Mouse (Mus musculus) forebrain, embryonic 12.5 days (tissue): Measurements from ENCODE around the gene Slc30a9. TPM values are rescaled to one million over a fixed set of nuclear protein-coding genes. Genes with fewer than 3 reads are reported as not detected.

Experiments used
- ATAC-seq: fragments of 200-750 bp; cut with Nextera tagmentation; 2 replicates; pipeline ENCODE4 v1.8.0; 2017; ENCODE audit warnings: moderate TSS enrichment; ENCODE audit not compliant: low FRiP score
- H3K27ac ChIP-seq: fragments of 300-500 bp; sonication (generic); 2 replicates; pipeline ENCODE4 v1.5.1; 2016; ENCODE audit warnings: mild to moderate bottlenecking
- H3K27me3 ChIP-seq: fragments of 300-500 bp; sonication (generic); 2 replicates; pipeline ENCODE4 v1.6.1; 2016; ENCODE audit warnings: mild to moderate bottlenecking
- H3K36me3 ChIP-seq: fragments of 300-500 bp; sonication (generic); replicated peaks from 2 replicates; pipeline ENCODE4 v1.6.1; 2016; ENCODE audit warnings: mild to moderate bottlenecking
- H3K4me1 ChIP-seq: fragments of 300-500 bp; sonication (generic); 2 replicates; pipeline ENCODE4 v1.6.1; 2016
- H3K4me2 ChIP-seq: fragments of 300-500 bp; sonication (generic); 2 replicates; pipeline ENCODE4 v1.6.1; 2016; ENCODE audit warnings: mild to moderate bottlenecking, moderate library complexity
- H3K4me3 ChIP-seq: fragments of 300-500 bp; sonication (generic); replicated peaks from 2 replicates; pipeline ENCODE4 v1.5.1; 2016; ENCODE audit warnings: mild to moderate bottlenecking
- H3K9ac ChIP-seq: fragments of 300-500 bp; sonication (generic); 2 replicates; pipeline ENCODE4 v1.6.1; 2016; ENCODE audit warnings: mild to moderate bottlenecking
- H3K9me3 ChIP-seq: fragments of 300-500 bp; sonication (generic); 2 replicates; pipeline ENCODE4 v1.6.1; 2016
- WGBS: fragments of 180-500 bp; shearing (Covaris S2); methylation state at CpG from one replicate; pipeline ENCODE4 v1.1.7; 2016; 5-methylcytosine and 5-hydroxymethylcytosine counted together
- polyA plus RNA-seq: library from polyadenylated mRNA; unstranded; fragments of >200 nt; fragmentation: Nextera tagmentation; extraction: Ambion mirVana; gene quantifications from 2 replicates; pipeline ENCODE4 v1.2.1, GENCODE M21; 2016

Slc30a9 gene
- 130 and 135 TPM in 2 replicates for polyA plus RNA-seq

- H3K4me2 ChIP-seq: peak within 1 kb of the TSS; percentile 73
- ATAC-seq: peak; percentile 98
- H3K9ac ChIP-seq: peak within 1 kb of the TSS; percentile 92
- peak within 1 kb of the TSS; percentile 96 for H3K4me3 ChIP-seq
- H3K27ac ChIP-seq: peak within 1 kb of the TSS; percentile 67
- H3K9me3 ChIP-seq: no peaks in the 10 kb centered on the region
- peaks cover 9% of the 10 kb centered on the region; the same call in 1 of the 2 replicates for H3K36me3 ChIP-seq
- H3K27me3 ChIP-seq: no peaks in the 10 kb centered on the region
- H3K4me1 ChIP-seq: peaks cover 13% of the 10 kb centered on the region
- WGBS: under 1% methylated on average over 83 of the region's 83 CpGs
Observed at GRCm38 (mm10) chr5:67306698-67307521, at the start of gene Slc30a9. Slc30a9 (plus strand) TSS chr5:67306955.

- Histone ChIP-seq H3K4me2 (no peak overlapping the region), H3K27ac (no peak overlapping the region), H3K4me1 (peaks cover 17% of the 10 kb centered on the region), H3K9me3 (no peaks in the 10 kb centered on the region), H3K4me3 (no peak overlapping the region), H3K36me3 (peaks cover 2% of the 10 kb centered on the region; the same call in 1 of the 2 replicates), H3K9ac (no peak overlapping the region), H3K27me3 (no peaks in the 10 kb centered on the region)
- WGBS: 87% methylated on average over 9 of the region's 9 CpGs
- ATAC-seq: no peak
Observed at GRCm38 (mm10) chr5:67258473-67258872, 48.3 kb upstream of the Slc30a9 start.

- Histone ChIP-seq H3K27ac (0 out of 2 replicates have a peak overlapping the region, but pooled peaks have one; percentile 9), H3K27me3 (no peaks in the 10 kb centered on the region), H3K4me1 (peaks cover 17% of the 10 kb centered on the region), H3K4me3 (peak overlapping the region; percentile 89), H3K9ac (peak overlapping the region; percentile 81; the same call in 1 of the 2 replicates), H3K36me3 (peaks cover 17% of the 10 kb centered on the region), H3K9me3 (no peaks in the 10 kb centered on the region), H3K4me2 (peak overlapping the region; percentile 77)
- WGBS: 0% methylated on average over 9 of the region's 9 CpGs
- ATAC-seq: no peak
Observed at GRCm38 (mm10) chr5:67260159-67260530, 46.6 kb upstream of the Slc30a9 start.

GRCm38 (mm10) chr5:67260531-67261371, 46.0 kb upstream of the Slc30a9 start, which contains the start of gene Tmem33:
Tmem33 (plus strand) TSS chr5:67260565.
- Histone ChIP-seq H3K4me1 (peaks cover 17% of the 10 kb centered on the region), H3K36me3 (peaks cover 23% of the 10 kb centered on the region), H3K9ac (peak within 1 kb of the TSS; percentile 81), H3K27me3 (no peaks in the 10 kb centered on the region), H3K4me2 (peak within 1 kb of the TSS; percentile 77), H3K9me3 (no peaks in the 10 kb centered on the region), H3K27ac (peak within 1 kb of the TSS; percentile 91), H3K4me3 (peak within 1 kb of the TSS; percentile 89)
- WGBS: under 1% methylated on average over 67 of the region's 67 CpGs
- peak; percentile 91 for ATAC-seq

- no peak for ATAC-seq
- H3K4me2 ChIP-seq: no peak overlapping the region
- H3K36me3 ChIP-seq: peaks cover 42% of the 10 kb centered on the region
- no peaks in the 10 kb centered on the region for H3K27me3 ChIP-seq
- H3K9me3 ChIP-seq: no peaks in the 10 kb centered on the region
- H3K27ac ChIP-seq: no peak overlapping the region
- H3K9ac ChIP-seq: no peak overlapping the region
- H3K4me3 ChIP-seq: no peak overlapping the region
- 93% methylated on average over 7 of the region's 7 CpGs for WGBS
- H3K4me1 ChIP-seq: peaks cover 17% of the 10 kb centered on the region
Observed at GRCm38 (mm10) chr5:67262964-67263363, 43.8 kb upstream of the Slc30a9 start.

GRCm38 (mm10) chr5:67266106-67266505, 40.6 kb upstream of the Slc30a9 start:
- no peaks in the 10 kb centered on the region for H3K27me3 ChIP-seq
- no peak overlapping the region for H3K27ac ChIP-seq
- H3K4me1 ChIP-seq: peaks cover 12% of the 10 kb centered on the region
- no peak for ATAC-seq
- no peaks in the 10 kb centered on the region for H3K9me3 ChIP-seq
- 94% methylated on average over 1 of the region's 1 CpGs for WGBS
- H3K4me3 ChIP-seq: no peak overlapping the region
- no peak overlapping the region for H3K9ac ChIP-seq
- H3K4me2 ChIP-seq: no peak overlapping the region
- H3K36me3 ChIP-seq: peaks cover 58% of the 10 kb centered on the region

GRCm38 (mm10) chr5:67269309-67269708, 37.4 kb upstream of the Slc30a9 start:
- H3K4me1 ChIP-seq: no peaks in the 10 kb centered on the region
- no peak for ATAC-seq
- no peak overlapping the region for H3K27ac ChIP-seq
- no peaks in the 10 kb centered on the region for H3K9me3 ChIP-seq
- H3K36me3 ChIP-seq: peaks cover 48% of the 10 kb centered on the region
- H3K27me3 ChIP-seq: no peaks in the 10 kb centered on the region
- no peak overlapping the region for H3K4me2 ChIP-seq
- no peak overlapping the region for H3K4me3 ChIP-seq
- H3K9ac ChIP-seq: no peak overlapping the region
- WGBS: 94% methylated on average over 8 of the region's 8 CpGs

GRCm38 (mm10) chr5:67279407-67279806, 27.3 kb upstream of the Slc30a9 start:
- Histone ChIP-seq H3K9me3 (no peaks in the 10 kb centered on the region), H3K36me3 (peaks cover 32% of the 10 kb centered on the region), H3K9ac (no peak overlapping the region), H3K27ac (no peak overlapping the region), H3K27me3 (no peaks in the 10 kb centered on the region), H3K4me1 (no peaks in the 10 kb centered on the region), H3K4me3 (no peak overlapping the region), H3K4me2 (no peak overlapping the region)
- ATAC-seq: no peak
- WGBS: 97% methylated on average over 9 of the region's 9 CpGs

GRCm38 (mm10) chr5:67279840-67280239, 26.9 kb upstream of the Slc30a9 start:
- no peaks in the 10 kb centered on the region for H3K9me3 ChIP-seq
- H3K27me3 ChIP-seq: no peaks in the 10 kb centered on the region
- WGBS: 97% methylated on average over 4 of the region's 4 CpGs
- no peak overlapping the region for H3K27ac ChIP-seq
- no peak for ATAC-seq
- no peak overlapping the region for H3K9ac ChIP-seq
- H3K4me3 ChIP-seq: no peak overlapping the region
- H3K36me3 ChIP-seq: peaks cover 37% of the 10 kb centered on the region
- H3K4me2 ChIP-seq: no peak overlapping the region
- H3K4me1 ChIP-seq: no peaks in the 10 kb centered on the region

- ATAC-seq: no peak
Observed at GRCm38 (mm10) chr5:67280400-67280799, 26.4 kb upstream of the Slc30a9 start.

GRCm38 (mm10) chr5:67295029-67295428, 11.7 kb upstream of the Slc30a9 start:
- no peaks in the 10 kb centered on the region for H3K27me3 ChIP-seq
- no peak for ATAC-seq
- H3K36me3 ChIP-seq: peaks cover 12% of the 10 kb centered on the region
- no peaks in the 10 kb centered on the region for H3K9me3 ChIP-seq
- H3K27ac ChIP-seq: no peak overlapping the region
- no peak overlapping the region for H3K4me2 ChIP-seq
- no peaks in the 10 kb centered on the region for H3K4me1 ChIP-seq
- WGBS: 85% methylated on average over 3 of the region's 3 CpGs
- H3K4me3 ChIP-seq: no peak overlapping the region
- no peak overlapping the region for H3K9ac ChIP-seq

More at GRCm38 (mm10) chr5:67280400-67280799, 26.4 kb upstream of the Slc30a9 start:
- no peak overlapping the region for H3K27ac ChIP-seq
- no peak overlapping the region for H3K4me2 ChIP-seq
- H3K27me3 ChIP-seq: no peaks in the 10 kb centered on the region
- H3K9ac ChIP-seq: no peak overlapping the region
- H3K4me1 ChIP-seq: no peaks in the 10 kb centered on the region
- H3K36me3 ChIP-seq: peaks cover 41% of the 10 kb centered on the region
- H3K9me3 ChIP-seq: no peaks in the 10 kb centered on the region
- WGBS: 96% methylated on average over 4 of the region's 4 CpGs
- no peak overlapping the region for H3K4me3 ChIP-seq

- no peak overlapping the region for H3K27ac ChIP-seq
- H3K9ac ChIP-seq: no peak overlapping the region
- H3K27me3 ChIP-seq: no peaks in the 10 kb centered on the region
- H3K4me1 ChIP-seq: no peaks in the 10 kb centered on the region
- WGBS: 89% methylated on average over 6 of the region's 6 CpGs
- peaks cover 8% of the 10 kb centered on the region for H3K36me3 ChIP-seq
- H3K9me3 ChIP-seq: no peaks in the 10 kb centered on the region
- no peak overlapping the region for H3K4me3 ChIP-seq
- ATAC-seq: no peak
- no peak overlapping the region for H3K4me2 ChIP-seq
Observed at GRCm38 (mm10) chr5:67295682-67296081, 11.1 kb upstream of the Slc30a9 start.
